Mouse (Mus musculus) kidney, embryonic 14.5 days (tissue): ENCODE data around the gene Txndc17. TPM values are rescaled to one million over a fixed set of nuclear protein-coding genes. Genes with fewer than 3 reads are reported as not detected.

Experiments used
- ATAC-seq: fragments of 200-750 bp; cut with Nextera tagmentation; 2 replicates; pipeline ENCODE4 v1.8.0; 2017; ENCODE audit warnings: moderate number of reproducible peaks, mild to moderate bottlenecking, moderate TSS enrichment, moderate library complexity; ENCODE audit not compliant: low FRiP score, low TSS enrichment
- H3K27ac ChIP-seq: fragments of 300-500 bp; sonication (generic); 2 replicates; pipeline ENCODE4 v1.5.1; 2014; ENCODE audit warnings: low read depth, mild to moderate bottlenecking, low read length, moderate library complexity, mixed read lengths
- H3K27me3 ChIP-seq: fragments of 300-500 bp; sonication (generic); 2 replicates; pipeline ENCODE4 v1.6.1; 2014; ENCODE audit warnings: mild to moderate bottlenecking, low read length; ENCODE audit not compliant: control insufficient read depth, insufficient read depth
- H3K36me3 ChIP-seq: fragments of 300-500 bp; sonication (generic); 2 replicates; pipeline ENCODE4 v1.6.1; 2014; ENCODE audit warnings: low read length, mixed read lengths; ENCODE audit not compliant: control insufficient read depth, insufficient read depth
- H3K4me1 ChIP-seq: fragments of 300-500 bp; sonication (generic); 2 replicates; pipeline ENCODE4 v1.6.1; 2014; ENCODE audit warnings: low read length, mixed read lengths; ENCODE audit not compliant: control insufficient read depth, insufficient read depth
- H3K4me2 ChIP-seq: fragments of 300-500 bp; sonication (generic); replicated peaks from 2 replicates; pipeline ENCODE4 v1.6.1; 2014; ENCODE audit warnings: low read depth, mild to moderate bottlenecking, low read length
- H3K4me3 ChIP-seq: fragments of 300-500 bp; sonication (generic); 2 replicates; pipeline ENCODE4 v1.5.1; 2014; ENCODE audit warnings: mild to moderate bottlenecking, low read length
- H3K9ac ChIP-seq: fragments of 300-500 bp; sonication (generic); 2 replicates; pipeline ENCODE4 v1.6.1; 2014; ENCODE audit warnings: low read depth, mild to moderate bottlenecking, low read length, moderate library complexity
- H3K9me3 ChIP-seq: fragments of 300-500 bp; sonication (generic); 2 replicates; pipeline ENCODE4 v1.6.1; 2016; ENCODE audit warnings: low read length; ENCODE audit not compliant: control insufficient read depth
- WGBS: fragments of 180-500 bp; shearing (Covaris S2); extraction: QIAGEN DNeasy Blood & Tissue Kit; methylation state at CpG from one replicate; pipeline ENCODE4 v1.1.7; 2014; 5-methylcytosine and 5-hydroxymethylcytosine counted together
- polyA plus RNA-seq: library from polyadenylated mRNA; unstranded; fragments of >200 nt; fragmentation: Nextera tagmentation; extraction: Ambion mirVana; gene quantifications from 2 replicates; pipeline ENCODE4 v1.2.1, GENCODE M21; 2014

Txndc17 gene
- polyA plus RNA-seq, 1 experiment from 2014 or later = 207 TPM

DNA sequence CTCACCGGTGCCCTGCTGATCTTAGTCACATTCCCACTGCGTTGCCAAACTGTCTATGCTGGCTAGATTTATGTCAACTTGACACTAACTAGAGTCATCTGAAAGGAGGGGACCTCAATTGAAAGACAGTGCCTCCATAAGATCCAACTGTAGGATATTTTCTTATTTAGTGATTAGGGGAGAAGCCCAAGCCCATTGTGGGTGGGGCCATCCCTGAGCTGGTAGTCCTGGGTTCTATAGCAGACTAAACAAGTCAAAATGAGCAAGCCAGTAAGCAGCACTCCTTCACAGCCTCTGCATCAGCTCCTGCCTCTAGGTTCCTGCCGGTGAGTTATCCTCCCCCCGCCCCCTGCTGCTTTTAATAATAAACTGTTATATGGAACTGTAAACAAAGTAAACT, 26.2 kb upstream of the Txndc17 start:
- Histone ChIP-seq H3K4me2 (no peak overlapping the region), H3K4me1 (no peaks in the 10 kb centered on the region), H3K36me3 (peaks cover 33% of the 10 kb centered on the region), H3K9me3 (no peaks in the 10 kb centered on the region), H3K27ac (no peak overlapping the region), H3K27me3 (no peaks in the 10 kb centered on the region), H3K4me3 (no peak overlapping the region), H3K9ac (no peak overlapping the region)
- WGBS = 85% methylated on average over 4 of the region's 4 CpGs
- no peak for ATAC-seq

DNA sequence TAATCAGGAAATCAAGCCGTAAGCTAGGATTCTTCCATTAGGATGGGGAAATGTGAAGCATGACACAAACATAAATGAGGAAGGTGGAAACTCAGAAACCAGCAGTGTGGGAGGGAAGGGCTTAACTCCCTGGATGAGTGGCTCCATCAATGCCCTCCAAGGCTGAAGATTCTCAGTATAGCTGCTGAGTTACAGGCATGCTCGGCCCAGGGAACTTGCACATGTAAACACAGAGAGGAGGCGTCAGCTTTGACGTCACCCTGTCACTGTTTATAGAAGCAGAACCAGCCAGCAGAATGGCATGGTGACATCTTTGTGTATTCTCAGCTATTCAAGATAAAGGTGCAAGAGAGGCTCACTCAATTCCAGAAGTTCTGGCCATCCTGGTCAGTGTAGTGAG, 23.1 kb upstream of the Txndc17 start:
- H3K27me3 ChIP-seq = no peaks in the 10 kb centered on the region
- no peak overlapping the region for H3K27ac ChIP-seq
- no peak overlapping the region for H3K4me3 ChIP-seq
- no peak overlapping the region for H3K9ac ChIP-seq
- H3K4me2 ChIP-seq = no peak overlapping the region
- 86% methylated on average over 4 of the region's 4 CpGs for WGBS
- ATAC-seq = no peak
- H3K9me3 ChIP-seq = no peaks in the 10 kb centered on the region
- no peaks in the 10 kb centered on the region for H3K4me1 ChIP-seq
- peaks cover 37% of the 10 kb centered on the region for H3K36me3 ChIP-seq

DNA sequence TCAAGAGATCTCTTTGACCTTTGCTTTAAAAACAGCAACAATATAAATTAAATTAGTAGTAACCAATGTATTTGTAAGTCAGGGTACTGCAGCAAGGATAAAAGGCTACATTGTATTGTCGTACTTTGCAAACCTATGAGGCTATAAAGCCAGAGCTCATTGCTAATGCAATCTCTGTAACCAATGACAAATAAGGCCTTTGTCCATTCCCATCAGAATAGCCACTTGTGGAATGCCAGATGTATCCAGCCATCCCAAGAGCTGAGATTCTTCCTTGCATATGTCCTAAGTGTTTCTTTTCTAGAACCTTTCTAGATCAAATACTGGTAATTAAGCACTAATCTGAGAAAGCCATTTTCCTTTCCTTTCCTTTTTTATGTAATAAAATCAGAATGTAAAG, 16.5 kb upstream of the Txndc17 start:
- no peaks in the 10 kb centered on the region for H3K9me3 ChIP-seq
- no peak overlapping the region for H3K9ac ChIP-seq
- no peaks in the 10 kb centered on the region for H3K27me3 ChIP-seq
- 88% methylated on average over 1 of the region's 1 CpGs for WGBS
- H3K4me3 ChIP-seq = no peak overlapping the region
- H3K36me3 ChIP-seq = peaks cover 51% of the 10 kb centered on the region
- no peaks in the 10 kb centered on the region for H3K4me1 ChIP-seq
- ATAC-seq = no peak
- H3K27ac ChIP-seq = no peak overlapping the region
- H3K4me2 ChIP-seq = no peak overlapping the region

DNA sequence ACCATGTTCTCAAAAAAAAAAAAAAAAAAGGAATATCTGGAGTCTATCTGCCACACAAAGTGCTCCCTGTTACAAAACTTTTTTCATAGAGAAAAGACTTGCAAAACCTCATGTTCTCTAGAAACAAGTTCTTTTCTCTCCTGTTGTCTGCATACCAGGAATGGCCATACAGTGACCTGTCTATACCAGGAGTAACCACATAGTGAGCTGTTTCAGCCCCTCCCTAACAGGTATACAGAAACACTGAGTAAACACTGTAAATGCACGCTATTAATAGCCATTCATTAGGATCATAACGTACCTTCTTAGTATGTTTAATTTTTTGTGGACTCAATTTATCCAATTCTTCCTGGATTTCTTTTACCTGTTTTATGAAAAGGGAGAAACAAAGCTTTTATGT, 13.1 kb upstream of the Txndc17 start:
- Histone ChIP-seq H3K9me3 (no peaks in the 10 kb centered on the region), H3K4me2 (no peak overlapping the region), H3K4me3 (no peak overlapping the region), H3K27me3 (no peaks in the 10 kb centered on the region), H3K4me1 (no peaks in the 10 kb centered on the region), H3K9ac (no peak overlapping the region), H3K27ac (no peak overlapping the region), H3K36me3 (peaks cover 54% of the 10 kb centered on the region)
- no peak for ATAC-seq
- 95% methylated on average over 2 of the region's 2 CpGs for WGBS

DNA sequence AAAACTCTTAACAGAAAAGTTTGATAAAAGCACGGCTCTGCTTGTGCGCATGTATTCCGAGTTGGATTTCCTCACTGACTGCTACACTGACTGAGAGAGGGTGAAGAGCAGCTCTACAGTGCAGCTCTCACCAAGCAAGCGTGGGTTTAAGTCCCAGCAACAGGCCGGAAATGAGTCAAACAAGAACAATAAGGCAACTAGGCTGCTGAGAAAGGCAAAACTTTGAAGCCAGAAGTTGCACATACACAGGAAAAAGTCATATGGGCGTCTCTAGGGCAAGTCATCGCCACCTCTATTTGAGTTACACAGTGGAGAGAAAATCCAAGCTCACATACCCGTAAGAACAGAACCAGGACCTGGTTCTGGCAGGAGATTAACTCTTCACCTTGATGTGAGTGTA, 10.8 kb upstream of the Txndc17 start:
- no peak for ATAC-seq
- H3K36me3 ChIP-seq = peaks cover 41% of the 10 kb centered on the region

DNA sequence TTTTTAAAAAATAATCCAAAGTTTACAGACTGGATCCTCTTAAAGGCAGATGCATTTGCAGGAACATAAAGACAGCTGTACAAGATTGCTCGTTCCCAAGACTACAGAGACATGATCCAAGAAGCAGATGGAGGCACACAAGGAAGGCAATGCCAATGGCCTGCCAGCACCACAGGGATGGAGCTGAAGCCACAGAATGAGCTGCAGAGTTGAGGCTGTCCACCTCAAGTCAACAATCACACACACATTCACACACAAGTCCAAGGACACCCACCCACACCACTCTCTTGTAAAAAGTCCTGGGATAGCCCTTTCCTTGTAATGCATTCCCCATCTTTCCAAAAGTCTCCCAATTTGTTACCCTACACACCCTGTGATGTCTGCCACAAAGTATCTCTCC, 3.9 kb upstream of the Txndc17 start:
- Histone ChIP-seq H3K27me3 (no peaks in the 10 kb centered on the region), H3K4me3 (no peak overlapping the region), H3K36me3 (peaks cover 13% of the 10 kb centered on the region), H3K4me2 (no peak overlapping the region), H3K4me1 (peaks cover 14% of the 10 kb centered on the region), H3K27ac (no peak overlapping the region), H3K9ac (no peak overlapping the region), H3K9me3 (no peaks in the 10 kb centered on the region)
- WGBS = 92% methylated on average over 1 of the region's 1 CpGs
- no peak for ATAC-seq

More for the DNA sequence above, 10.8 kb upstream of the Txndc17 start:
- Histone ChIP-seq H3K27ac (no peak overlapping the region), H3K9ac (no peak overlapping the region), H3K4me2 (no peak overlapping the region), H3K27me3 (no peaks in the 10 kb centered on the region), H3K4me3 (no peak overlapping the region), H3K9me3 (no peaks in the 10 kb centered on the region), H3K4me1 (no peaks in the 10 kb centered on the region)
- 86% methylated on average over 8 of the region's 8 CpGs for WGBS

DNA sequence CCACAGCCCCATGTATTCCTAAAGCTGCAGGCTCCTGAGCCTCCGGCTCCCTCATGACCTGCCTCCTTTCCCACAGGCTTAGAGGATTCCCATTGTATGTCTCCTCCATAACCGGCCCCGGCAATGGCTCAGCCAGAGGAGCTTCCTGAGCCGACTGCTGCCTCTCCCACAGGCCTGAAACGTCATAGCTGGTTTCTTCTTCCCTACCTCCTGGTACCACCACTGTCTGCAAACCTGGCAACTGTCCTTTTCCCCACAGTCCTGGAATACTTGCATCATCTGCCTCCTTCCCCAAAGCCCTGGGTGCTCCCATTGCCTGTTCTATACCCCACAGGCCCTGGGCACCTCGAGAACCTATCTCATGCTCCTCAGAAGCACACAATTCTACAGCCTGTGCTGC, 2.1 kb upstream of the Txndc17 start:
- no peak overlapping the region for H3K4me3 ChIP-seq
- no peaks in the 10 kb centered on the region for H3K27me3 ChIP-seq
- H3K36me3 ChIP-seq = peaks cover 22% of the 10 kb centered on the region
- H3K4me1 ChIP-seq = peaks cover 14% of the 10 kb centered on the region
- H3K4me2 ChIP-seq = no peak overlapping the region
- ATAC-seq = no peak
- 81% methylated on average over 6 of the region's 6 CpGs for WGBS
- no peaks in the 10 kb centered on the region for H3K9me3 ChIP-seq
- H3K27ac ChIP-seq = no peak overlapping the region
- no peak overlapping the region for H3K9ac ChIP-seq

DNA sequence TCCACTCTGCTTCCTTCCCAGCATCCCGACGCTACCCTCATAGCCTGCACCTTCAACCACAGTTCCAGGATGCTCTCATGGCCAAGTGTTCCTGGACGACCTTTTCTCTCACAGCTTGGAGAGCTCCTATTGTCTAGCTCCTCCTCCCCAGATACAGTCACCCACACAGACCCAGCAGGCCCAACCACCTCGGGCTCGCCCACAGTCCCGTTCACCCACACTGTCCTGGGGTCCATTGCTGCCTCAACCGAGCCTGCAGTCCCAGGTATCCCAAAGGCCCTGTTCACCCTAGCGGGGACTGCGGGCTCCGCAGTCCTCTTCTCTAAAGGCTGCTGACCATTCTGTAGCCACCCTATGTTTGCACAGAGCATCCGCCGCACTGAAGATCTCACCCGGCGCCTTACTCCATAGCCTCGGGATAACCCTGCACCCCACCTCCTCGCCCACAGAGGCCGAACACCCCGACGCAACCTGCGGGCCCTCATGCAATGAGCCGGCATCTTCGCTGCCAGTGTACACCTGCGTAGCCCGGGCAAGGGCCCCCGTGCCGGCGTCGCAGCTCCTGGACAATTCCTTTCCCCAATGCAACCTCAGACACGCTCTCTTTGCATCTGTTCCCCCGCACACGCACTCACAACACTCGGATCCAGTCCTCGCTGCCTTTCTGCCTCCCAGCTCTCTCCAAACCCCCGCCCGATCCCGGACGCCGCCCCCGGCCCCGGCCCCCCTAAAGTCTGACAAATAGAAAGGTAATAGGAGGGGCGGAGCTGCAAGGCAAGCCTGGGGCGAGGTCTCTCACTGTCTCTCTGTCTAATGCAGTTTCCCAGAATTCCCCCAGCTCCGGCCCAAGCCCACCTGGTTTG, 775 bp upstream of the Txndc17 start, which contains the start of gene Gm43951:
Gm43951 (minus strand) TSS at position 500 of the 863 bp plus-strand sequence.
- Histone ChIP-seq H3K4me2 (peak within 1 kb of the TSS; percentile 76), H3K4me3 (peak within 1 kb of the TSS; percentile 84), H3K9ac (peak within 1 kb of the TSS; percentile 75), H3K36me3 (peaks cover 27% of the 10 kb centered on the region), H3K27ac (peak within 1 kb of the TSS; percentile 77), H3K27me3 (no peaks in the 10 kb centered on the region), H3K4me1 (peaks cover 14% of the 10 kb centered on the region), H3K9me3 (no peaks in the 10 kb centered on the region)
- under 1% methylated on average over 42 of the region's 43 CpGs for WGBS
- peak; percentile 50 for ATAC-seq

DNA sequence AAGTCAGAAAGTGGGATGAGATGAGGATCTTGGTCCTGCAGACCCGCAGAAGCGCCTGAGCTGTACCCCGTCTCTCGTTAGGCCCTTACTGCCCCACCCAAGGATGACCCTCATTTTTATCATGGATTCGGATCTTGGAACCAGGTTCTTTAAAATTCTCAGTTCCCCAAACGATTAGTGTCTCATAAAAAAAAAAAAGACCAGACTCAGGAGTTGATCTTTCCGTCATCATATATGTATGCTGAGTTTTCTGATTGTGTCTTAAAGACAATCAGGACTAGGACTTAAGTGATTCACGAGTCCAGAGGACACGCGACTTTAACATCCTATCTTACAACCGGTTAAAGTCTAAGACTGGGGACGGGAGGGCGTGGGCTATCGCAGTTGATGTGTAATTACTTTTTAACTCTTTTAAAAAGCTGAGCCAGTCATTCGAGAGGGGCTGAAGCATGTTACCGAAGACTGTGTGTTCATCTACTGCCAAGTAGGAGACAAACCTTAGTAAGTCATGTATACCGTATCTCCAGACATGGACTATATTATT, 559 bp downstream of the Txndc17 start:
- Histone ChIP-seq H3K4me2 (peak overlapping the region; percentile 76), H3K4me1 (peaks cover 14% of the 10 kb centered on the region), H3K9me3 (no peaks in the 10 kb centered on the region), H3K27me3 (no peaks in the 10 kb centered on the region), H3K9ac (peak overlapping the region; percentile 75), H3K27ac (peak overlapping the region; percentile 77; the same call in 1 of the 2 replicates), H3K4me3 (peak overlapping the region; percentile 84), H3K36me3 (peaks cover 35% of the 10 kb centered on the region)
- WGBS = 13% methylated on average over 17 of the region's 17 CpGs
- no peak for ATAC-seq
